Comparison of ENCODE assay signal across 13 mouse cellular contexts in the genomic region with DNA sequence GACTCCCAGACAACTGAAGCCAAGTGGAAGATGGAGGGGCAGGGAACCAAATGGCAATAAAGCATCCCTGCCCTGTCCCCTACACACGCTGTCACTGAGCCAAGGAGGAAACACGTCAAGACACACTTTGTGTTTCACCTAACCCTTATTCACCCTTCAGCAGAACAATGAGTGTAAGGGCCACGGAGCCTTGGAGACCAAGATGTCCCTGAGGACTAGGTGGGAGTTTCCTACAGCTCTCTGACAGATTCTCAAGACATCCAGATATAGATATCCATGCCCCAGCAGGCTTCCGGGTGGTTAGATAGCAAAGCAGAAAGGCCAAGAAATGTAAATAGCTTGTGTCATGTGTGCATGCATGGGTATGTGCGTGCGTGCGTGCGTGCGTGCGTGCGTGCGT.
A peak's percentile ranks its signal among the peaks of the same experiment; 100 is the strongest.
DNase-seq lines count a peak whose midpoint lies in the region; ATAC-seq and TF ChIP-seq lines count a peak whose summit lies in the region.
"Had no signal": no experiment of that assay in that cellular context is flagged by ENCODE, and none has a peak within 500 bp of the region (broad histone marks: within the 10 kb centered on the region; RNA-seq: fewer than 3 reads in every experiment).

No protein-coding gene starts in this region.

- no peaks in the 10 kb centered on the region for H3K27me3 ChIP-seq in hindbrain, postnatal 0 days (ENCODE audit: insufficient read depth, low read length)
- no peaks in the 10 kb centered on the region for H3K27me3 ChIP-seq in hindbrain, embryonic 13.5 days
- H3K27me3 ChIP-seq in spleen, adult 2 months (ENCODE audit: control insufficient read depth, insufficient read depth, low read length) = no peaks in the 10 kb centered on the region
- H3K27me3 ChIP-seq in heart, embryonic 16.5 days (ENCODE audit: control insufficient read depth, insufficient read depth, low read length) = no peaks in the 10 kb centered on the region
- no peaks in the 10 kb centered on the region for H3K27me3 ChIP-seq in liver, embryonic 12.5 days (replicated peaks)
- H3K27me3 ChIP-seq: forebrain, embryonic 12.5 days; limb, embryonic 13.5 days had no signal

- peak overlapping the region; percentile 70; the same call in 1 of the 2 replicates for H3K27ac ChIP-seq in hindbrain, postnatal 0 days
- no peak overlapping the region for H3K27ac ChIP-seq in hindbrain, embryonic 13.5 days
- H3K27ac ChIP-seq in spleen, adult 2 months (ENCODE audit: insufficient read depth, low read length) = peak overlapping the region; percentile 69
- peak overlapping the region; percentile 74 for H3K27ac ChIP-seq in heart, embryonic 16.5 days (ENCODE audit: low read length)
- no peak overlapping the region for H3K27ac ChIP-seq in liver, embryonic 12.5 days
- H3K27ac ChIP-seq: forebrain, embryonic 12.5 days; limb, embryonic 13.5 days had no signal

- no peaks in the 10 kb centered on the region for H3K36me3 ChIP-seq in hindbrain, postnatal 0 days (ENCODE audit: insufficient read depth, low read length)
- no peaks in the 10 kb centered on the region for H3K36me3 ChIP-seq in hindbrain, embryonic 13.5 days
- H3K36me3 ChIP-seq in spleen, adult 2 months (ENCODE audit: control insufficient read depth, insufficient read depth, low read length) = peaks cover 5% of the 10 kb centered on the region; the same call in 1 of the 2 replicates
- no peaks in the 10 kb centered on the region for H3K36me3 ChIP-seq in heart, embryonic 16.5 days (ENCODE audit: control insufficient read depth, insufficient read depth)
- no peaks in the 10 kb centered on the region for H3K36me3 ChIP-seq in liver, embryonic 12.5 days
- H3K36me3 ChIP-seq: forebrain, embryonic 12.5 days; limb, embryonic 13.5 days had no signal

- DNase-seq in hindbrain, postnatal 0 days (ENCODE audit: low spot score) = no peak
- DNase-seq in spleen, adult 2 months (ENCODE audit: low read depth in 1 of 2, low spot score in 2 of 2) = no peak
- DNase-seq in spleen, postnatal 14 days (ENCODE audit: low spot score in 2 of 2) = no peak
- peak; percentile 69 to 80 for DNase-seq in kidney, postnatal 36 days
- no peak for DNase-seq in ovary, postnatal 10 days (ENCODE audit: low spot score)
- DNase-seq: cerebellum, adult 18-20 months; gastrocnemius, postnatal 14 days; retina, postnatal 1 day had no signal

- no peaks in the 10 kb centered on the region for H3K9me3 ChIP-seq in hindbrain, postnatal 0 days (ENCODE audit: low read length)
- no peaks in the 10 kb centered on the region for H3K9me3 ChIP-seq in hindbrain, embryonic 13.5 days
- H3K9me3 ChIP-seq in heart, embryonic 16.5 days (replicated peaks; ENCODE audit: control insufficient read depth, low read length) = no peaks in the 10 kb centered on the region
- H3K9me3 ChIP-seq in liver, embryonic 12.5 days (replicated peaks) = no peaks in the 10 kb centered on the region
- H3K9me3 ChIP-seq: forebrain, embryonic 12.5 days had no signal

- TF ChIP-seq POLR2A in spleen, adult 2 months (IDR thresholded peaks at IDR 0.05; ENCODE audit: low read depth, low read length) = no peak

- no peak overlapping the region for H3K4me2 ChIP-seq in hindbrain, postnatal 0 days (ENCODE audit: low read depth, low read length)
- H3K4me2 ChIP-seq in hindbrain, embryonic 13.5 days = no peak overlapping the region
- H3K4me2 ChIP-seq in heart, embryonic 16.5 days (ENCODE audit: low read depth, low read length) = no peak overlapping the region
- H3K4me2 ChIP-seq in liver, embryonic 12.5 days = no peak overlapping the region
- H3K4me2 ChIP-seq: forebrain, embryonic 12.5 days; limb, embryonic 13.5 days had no signal

- no peaks in the 10 kb centered on the region; the same call in 1 of the 2 replicates for H3K4me1 ChIP-seq in hindbrain, postnatal 0 days (ENCODE audit: insufficient read depth, low read length)
- no peaks in the 10 kb centered on the region; the same call in 1 of the 2 replicates for H3K4me1 ChIP-seq in hindbrain, embryonic 13.5 days (replicated peaks)
- H3K4me1 ChIP-seq in spleen, adult 2 months (ENCODE audit: control insufficient read depth, insufficient read depth, insufficient read length) = peaks cover 33% of the 10 kb centered on the region
- peaks cover 27% of the 10 kb centered on the region for H3K4me1 ChIP-seq in heart, embryonic 16.5 days (ENCODE audit: control insufficient read depth, insufficient read depth, low read length)
- peaks cover 59% of the 10 kb centered on the region for H3K4me1 ChIP-seq in liver, embryonic 12.5 days
- H3K4me1 ChIP-seq: forebrain, embryonic 12.5 days had no signal

- no peak overlapping the region for H3K9ac ChIP-seq in hindbrain, postnatal 0 days (replicated peaks; ENCODE audit: low read length)
- H3K9ac ChIP-seq in hindbrain, embryonic 13.5 days = no peak overlapping the region
- no peak overlapping the region for H3K9ac ChIP-seq in heart, embryonic 16.5 days (ENCODE audit: low read length)
- H3K9ac ChIP-seq in liver, embryonic 12.5 days = no peak overlapping the region
- H3K9ac ChIP-seq: forebrain, embryonic 12.5 days; limb, embryonic 13.5 days had no signal

- H3K4me3 ChIP-seq in hindbrain, postnatal 0 days (ENCODE audit: low read length) = no peak overlapping the region
- no peak overlapping the region for H3K4me3 ChIP-seq in hindbrain, embryonic 13.5 days
- no peak overlapping the region for H3K4me3 ChIP-seq in spleen, adult 2 months (ENCODE audit: extremely low read depth, insufficient read depth, insufficient read length)
- H3K4me3 ChIP-seq in heart, embryonic 16.5 days (ENCODE audit: low read length) = no peak overlapping the region
- no peak overlapping the region for H3K4me3 ChIP-seq in liver, embryonic 12.5 days
- H3K4me3 ChIP-seq: forebrain, embryonic 12.5 days; limb, embryonic 13.5 days had no signal

- no peak for ATAC-seq in hindbrain, postnatal 0 days
- no peak; the same call in 1 of the 2 replicates for ATAC-seq in hindbrain, embryonic 13.5 days (ENCODE audit: low FRiP score)
- peak; percentile 28 for ATAC-seq in heart, embryonic 16.5 days (replicated peaks; ENCODE audit: extremely low read depth, insufficient read depth, low FRiP score)
- no peak for ATAC-seq in liver, embryonic 12.5 days

- TF ChIP-seq CTCF in hindbrain, postnatal 0 days (IDR thresholded peaks at IDR 0.05; ENCODE audit: low read depth) = no peak
- no peak for TF ChIP-seq CTCF in spleen, adult 2 months (IDR thresholded peaks at IDR 0.05; ENCODE audit: extremely low read depth, insufficient read depth, insufficient read length, insufficient replicate concordance)

- WGBS in hindbrain, postnatal 0 days = 81% methylated on average over 12 of the region's 12 CpGs
- 89% methylated on average over 12 of the region's 12 CpGs for WGBS in hindbrain, embryonic 13.5 days
- 77% methylated on average over 12 of the region's 12 CpGs for WGBS in spleen, adult 2 months
- 72% methylated on average over 12 of the region's 12 CpGs for WGBS in heart, embryonic 16.5 days
- WGBS in liver, embryonic 12.5 days (ENCODE audit: insufficient replicate concordance) = 75% methylated on average over 12 of the region's 12 CpGs

Comparison
In these comparisons a context has a peak if more than half of its experiments do, and no peak if none do; other contexts are left out.
1. H3K27ac ChIP-seq: peak in hindbrain, postnatal 0 days (single experiment), spleen, adult 2 months (single experiment) and heart, embryonic 16.5 days (single experiment); none in hindbrain, embryonic 13.5 days (single experiment) and liver, embryonic 12.5 days (single experiment).
2. DNase-seq: peak in kidney, postnatal 36 days (2 of 2); none in hindbrain, postnatal 0 days (single experiment), spleen, adult 2 months (0 of 2), spleen, postnatal 14 days (0 of 2) and ovary, postnatal 10 days (single experiment).